Mouse (Mus musculus) stomach, postnatal 0 days (tissue): ENCODE results near the gene Fgfr2. TPM values are rescaled to one million over a fixed set of nuclear protein-coding genes. Genes with fewer than 3 reads are reported as not detected.

Experiments
- ATAC-seq: fragments of 200-750 bp; cut with Nextera tagmentation; 2 replicates; pipeline ENCODE4 v1.8.0; 2017; ENCODE audit not compliant: low FRiP score, low TSS enrichment
- DNase-seq: peaks from one replicate; pipeline ENCODE4 v3.0.0-alpha.2; 2016; ENCODE audit warnings: low spot score
- H3K27ac ChIP-seq: fragments of 300-500 bp; sonication (generic); replicated peaks from 2 replicates; pipeline ENCODE4 v1.5.1; 2014; ENCODE audit warnings: mild to moderate bottlenecking, control low read depth
- H3K27me3 ChIP-seq: fragments of 300-500 bp; sonication (generic); 2 replicates; pipeline ENCODE4 v1.6.1; 2014; ENCODE audit warnings: low read length; ENCODE audit not compliant: control insufficient read depth, insufficient read depth
- H3K36me3 ChIP-seq: fragments of 300-500 bp; sonication (generic); 2 replicates; pipeline ENCODE4 v1.6.1; 2014; ENCODE audit warnings: low read length, mixed read lengths; ENCODE audit not compliant: control insufficient read depth, insufficient read depth
- H3K4me1 ChIP-seq: fragments of 300-500 bp; sonication (generic); replicated peaks from 2 replicates; pipeline ENCODE4 v1.6.1; 2014; ENCODE audit warnings: antibody characterized with exemption; ENCODE audit not compliant: control insufficient read depth, insufficient read depth
- H3K4me2 ChIP-seq: fragments of 300-500 bp; sonication (generic); replicated peaks from 2 replicates; pipeline ENCODE4 v1.6.1; 2014; ENCODE audit warnings: low read depth, mild to moderate bottlenecking, control low read depth, moderate library complexity
- H3K4me3 ChIP-seq: fragments of 300-500 bp; sonication (generic); 2 replicates; pipeline ENCODE4 v1.5.1; 2014; ENCODE audit warnings: low read depth, low read length, control low read depth
- H3K9ac ChIP-seq: fragments of 300-500 bp; sonication (generic); 2 replicates; pipeline ENCODE4 v1.6.1; 2014; ENCODE audit warnings: mild to moderate bottlenecking, low read length, control low read depth, mixed read lengths
- H3K9me3 ChIP-seq: fragments of 300-500 bp; sonication (generic); 2 replicates; pipeline ENCODE4 v1.6.1; 2016; ENCODE audit warnings: low read length; ENCODE audit not compliant: control insufficient read depth
- CTCF ChIP-seq: IDR thresholded peaks from 2 replicates; pipeline ENCODE4 v1.5.1; 2016; ENCODE audit warnings: antibody characterized with exemption, low read depth, mild to moderate bottlenecking, moderate library complexity
- EP300 ChIP-seq: optimal IDR thresholded peaks from 2 replicates; pipeline ENCODE3; 2016; ENCODE audit warnings: antibody characterized with exemption
- WGBS: fragments of 180-500 bp; shearing (Covaris S2); extraction: QIAGEN DNeasy Blood & Tissue Kit; methylation state at CpG from one replicate; pipeline ENCODE4 v1.1.7; 2014; 5-methylcytosine and 5-hydroxymethylcytosine counted together
- polyA plus RNA-seq: library from polyadenylated mRNA; unstranded; fragments of >200 nt; fragmentation: Nextera tagmentation; extraction: Ambion mirVana; gene quantifications from 2 replicates; pipeline ENCODE4 v1.2.1, GENCODE M21; 2015

Gene Fgfr2
- polyA plus RNA-seq, 1 experiment from 2014 or later = 60.8 TPM

DNA sequence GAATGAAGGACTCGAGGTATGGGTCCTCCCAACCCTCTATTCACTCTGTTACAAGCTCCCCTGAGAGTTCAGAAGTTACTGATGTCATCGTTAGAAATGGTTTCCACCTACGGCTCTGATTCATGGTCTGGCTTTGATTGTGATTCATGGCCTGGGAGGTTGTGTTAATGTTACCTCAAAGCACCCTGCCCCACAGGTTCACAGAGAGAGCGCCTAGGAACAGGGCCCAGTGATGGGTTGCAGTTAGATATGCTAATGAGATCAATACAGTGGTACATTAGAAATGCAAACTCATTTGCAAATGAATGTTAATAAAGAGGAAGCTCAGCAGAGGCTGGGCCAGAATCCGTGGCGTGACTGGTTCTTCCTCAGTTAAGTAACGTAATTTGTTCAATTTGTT is 1467.1 kb downstream of the Fgfr2 start:
- ATAC-seq = no peak
- Histone ChIP-seq H3K9ac (no peak overlapping the region), H3K4me3 (no peak overlapping the region), H3K27ac (no peak overlapping the region), H3K36me3 (no peaks in the 10 kb centered on the region), H3K4me2 (no peak overlapping the region), H3K4me1 (no peaks in the 10 kb centered on the region), H3K9me3 (no peaks in the 10 kb centered on the region), H3K27me3 (no peaks in the 10 kb centered on the region)
- 55% methylated on average over 7 of the region's 7 CpGs for WGBS
- no peak for DNase-seq
- TF ChIP-seq CTCF = no peak
- no peak for TF ChIP-seq EP300

DNA sequence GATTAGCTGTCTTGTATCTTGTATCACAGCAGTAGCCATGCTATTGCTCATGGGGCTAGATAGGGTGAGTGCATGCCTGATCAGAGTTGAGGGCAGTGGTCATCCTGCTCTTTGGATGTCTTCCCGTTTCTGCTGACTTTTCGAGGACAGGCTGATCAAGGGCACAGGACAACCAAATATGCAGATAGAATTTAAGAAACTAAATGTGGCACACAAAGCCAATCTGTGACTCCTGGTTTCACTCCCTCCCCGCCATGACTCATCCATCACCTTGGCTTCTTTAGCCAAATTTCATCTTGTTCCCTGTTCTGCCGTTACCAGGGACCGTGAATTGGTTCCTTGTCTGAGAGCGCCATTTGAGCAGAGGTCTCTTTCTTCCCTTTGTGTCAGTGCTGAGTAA is 1469.7 kb downstream of the Fgfr2 start:
- TF ChIP-seq CTCF (no peak), EP300 (no peak)
- Histone ChIP-seq H3K36me3 (no peaks in the 10 kb centered on the region), H3K4me2 (no peak overlapping the region), H3K9me3 (no peaks in the 10 kb centered on the region), H3K4me1 (no peaks in the 10 kb centered on the region), H3K27me3 (no peaks in the 10 kb centered on the region; the same call in 1 of the 2 replicates), H3K9ac (no peak overlapping the region), H3K27ac (no peak overlapping the region), H3K4me3 (no peak overlapping the region)
- DNase-seq (no peak), ATAC-seq (no peak)
- 77% methylated on average over 6 of the region's 6 CpGs for WGBS

DNA sequence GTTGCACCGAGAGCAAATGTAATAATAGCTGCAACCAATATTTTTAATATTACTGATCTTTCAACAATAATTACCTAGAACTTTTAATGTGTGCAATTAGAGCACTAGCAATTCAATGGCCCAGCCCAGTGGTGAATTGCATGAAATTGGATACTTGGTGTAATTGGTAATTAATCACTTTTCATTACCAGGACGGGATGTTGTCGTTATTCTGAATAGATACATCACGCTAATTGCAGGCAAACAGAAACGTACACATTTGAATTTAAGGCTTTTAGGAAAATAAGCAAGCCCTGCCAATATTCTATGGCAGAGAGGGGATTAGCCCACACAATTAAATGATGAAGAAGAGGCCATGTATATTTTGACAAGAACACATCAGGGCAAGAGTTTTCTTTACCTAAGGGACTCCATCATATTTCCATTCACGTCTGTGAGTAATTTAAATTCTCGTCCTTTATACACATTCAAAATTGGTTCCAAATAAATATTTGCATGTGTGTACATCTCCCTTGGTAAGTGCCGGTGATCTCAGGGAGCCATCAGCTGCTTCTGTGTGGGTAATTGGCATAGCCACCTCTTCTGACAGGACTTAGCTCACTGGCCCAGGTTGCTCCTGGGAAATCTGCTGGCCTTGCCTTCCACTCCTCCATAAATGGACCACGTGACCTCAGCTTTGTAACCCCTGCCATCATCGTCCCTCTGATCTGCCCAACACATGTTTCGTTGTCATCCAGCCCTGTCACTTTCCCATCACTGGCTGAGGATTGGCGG is 1471.0 kb downstream of the Fgfr2 start:
- ATAC-seq = no peak
- no peaks in the 10 kb centered on the region; the same call in 1 of the 2 replicates for H3K27me3 ChIP-seq
- H3K4me2 ChIP-seq = no peak overlapping the region
- DNase-seq = no peak
- no peak overlapping the region for H3K27ac ChIP-seq
- no peak overlapping the region for H3K4me3 ChIP-seq
- H3K36me3 ChIP-seq = no peaks in the 10 kb centered on the region
- H3K9ac ChIP-seq = no peak overlapping the region
- WGBS = 66% methylated on average over 12 of the region's 12 CpGs
- no peak for TF ChIP-seq CTCF
- no peak for TF ChIP-seq EP300
- no peaks in the 10 kb centered on the region for H3K9me3 ChIP-seq
- no peaks in the 10 kb centered on the region for H3K4me1 ChIP-seq

DNA sequence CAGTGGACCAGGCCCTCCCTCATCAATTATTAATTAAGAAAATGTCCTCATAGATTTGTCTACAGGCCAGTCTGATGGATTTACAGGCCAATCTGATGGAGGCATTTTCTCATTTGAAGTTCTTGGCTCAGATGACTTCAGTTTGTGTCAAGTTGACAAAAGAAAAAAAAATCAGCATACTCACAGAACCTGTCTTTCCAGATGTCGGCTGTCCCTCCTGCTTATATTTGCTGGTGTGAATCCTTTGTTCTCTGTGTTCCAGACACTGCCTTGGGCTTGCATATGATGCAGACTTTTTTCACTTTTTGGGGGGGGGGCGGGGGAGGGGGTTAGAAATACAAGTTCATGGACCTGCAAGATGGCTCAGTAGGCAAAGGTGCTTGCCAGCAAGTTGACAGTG is 1472.9 kb downstream of the Fgfr2 start:
- TF ChIP-seq CTCF (no peak), EP300 (no peak)
- 30% methylated on average over 2 of the region's 2 CpGs for WGBS
- Histone ChIP-seq H3K27me3 (no peaks in the 10 kb centered on the region; the same call in 1 of the 2 replicates), H3K9me3 (no peaks in the 10 kb centered on the region), H3K4me3 (no peak overlapping the region), H3K4me1 (no peaks in the 10 kb centered on the region), H3K4me2 (no peak overlapping the region), H3K27ac (no peak overlapping the region), H3K9ac (no peak overlapping the region), H3K36me3 (no peaks in the 10 kb centered on the region)
- no peak for DNase-seq
- ATAC-seq = no peak

DNA sequence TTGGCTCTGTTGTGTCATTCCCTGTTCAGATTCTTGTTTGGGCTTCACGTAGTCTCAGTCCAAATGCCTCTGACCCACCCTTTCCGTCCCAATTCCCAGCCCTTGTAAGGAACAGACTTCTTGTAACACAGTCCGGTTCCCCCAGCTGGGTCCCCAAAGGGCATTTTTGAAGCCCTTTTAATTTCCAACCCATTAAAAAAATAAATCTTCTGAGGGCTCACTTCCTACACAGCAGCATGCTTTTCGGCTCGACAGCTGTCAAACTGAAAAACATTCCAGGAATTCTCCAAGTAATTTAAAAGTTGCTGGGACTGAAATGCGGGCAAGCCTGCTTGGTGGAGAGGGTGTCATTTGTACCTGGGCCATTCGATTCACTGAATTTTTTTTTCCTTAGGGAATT is 1474.9 kb downstream of the Fgfr2 start:
- H3K4me1 ChIP-seq = no peaks in the 10 kb centered on the region
- no peak overlapping the region for H3K9ac ChIP-seq
- no peak overlapping the region for H3K27ac ChIP-seq
- no peaks in the 10 kb centered on the region for H3K36me3 ChIP-seq
- H3K9me3 ChIP-seq = no peaks in the 10 kb centered on the region
- DNase-seq (no peak), ATAC-seq (no peak)
- no peak overlapping the region for H3K4me3 ChIP-seq
- no peaks in the 10 kb centered on the region; the same call in 1 of the 2 replicates for H3K27me3 ChIP-seq
- WGBS = 29% methylated on average over 7 of the region's 7 CpGs
- no peak overlapping the region for H3K4me2 ChIP-seq
- no peak for TF ChIP-seq CTCF
- TF ChIP-seq EP300 = no peak

DNA sequence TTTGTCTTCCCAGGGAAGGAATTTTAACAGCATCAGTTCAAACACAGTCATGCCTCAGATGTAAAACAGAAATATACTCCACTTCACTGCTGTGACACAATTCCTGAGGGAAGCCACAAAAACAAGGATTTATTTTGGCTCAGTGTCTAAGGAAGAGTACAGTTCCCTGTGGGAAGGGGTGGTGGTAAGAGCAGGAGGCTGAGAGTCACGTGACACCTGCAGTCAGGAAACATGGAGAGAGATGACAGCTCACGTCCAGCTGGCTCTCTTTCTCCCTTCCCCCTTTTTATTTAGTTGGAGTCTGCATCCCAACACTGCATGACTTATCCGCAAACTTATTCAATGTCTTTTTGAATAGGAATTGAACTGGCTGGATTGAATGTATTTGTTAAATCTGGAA is 1475.6 kb downstream of the Fgfr2 start:
- Histone ChIP-seq H3K9ac (no peak overlapping the region), H3K4me1 (no peaks in the 10 kb centered on the region), H3K9me3 (no peaks in the 10 kb centered on the region), H3K4me3 (no peak overlapping the region), H3K27ac (no peak overlapping the region), H3K4me2 (no peak overlapping the region), H3K36me3 (no peaks in the 10 kb centered on the region), H3K27me3 (no peaks in the 10 kb centered on the region; the same call in 1 of the 2 replicates)
- TF ChIP-seq EP300 = no peak
- TF ChIP-seq CTCF = no peak
- ATAC-seq = no peak
- no peak for DNase-seq
- 36% methylated on average over 3 of the region's 3 CpGs for WGBS
